Mouse (Mus musculus): Measurements from ENCODE around the gene Slc8a1.

Gene Slc8a1

DNA sequence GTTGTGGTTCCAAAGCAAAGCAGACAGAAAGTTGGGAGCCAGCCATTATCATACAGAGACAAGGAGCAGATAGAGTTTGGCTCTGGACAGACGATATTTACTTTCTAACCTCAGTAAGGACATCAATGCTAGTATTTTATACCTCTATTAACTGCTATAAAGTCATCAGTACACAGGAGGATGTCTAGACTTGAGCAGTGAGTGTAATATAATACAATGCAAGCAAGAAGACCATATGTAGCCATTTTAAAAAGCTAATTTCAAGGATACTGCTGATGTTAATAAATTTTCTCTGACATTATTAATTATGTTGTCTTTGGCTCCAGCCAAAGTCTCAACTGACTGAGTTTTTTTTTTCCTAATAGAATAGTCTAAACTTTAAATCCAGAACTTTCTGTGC is 402.7 kb downstream of the Slc8a1 start:
- DNase-seq, result no peak

Data from kidney, adult 18-20 months (tissue).